Mouse (Mus musculus): Measurements from ENCODE around the gene Hipk2.

The Hipk2 gene

DNA sequence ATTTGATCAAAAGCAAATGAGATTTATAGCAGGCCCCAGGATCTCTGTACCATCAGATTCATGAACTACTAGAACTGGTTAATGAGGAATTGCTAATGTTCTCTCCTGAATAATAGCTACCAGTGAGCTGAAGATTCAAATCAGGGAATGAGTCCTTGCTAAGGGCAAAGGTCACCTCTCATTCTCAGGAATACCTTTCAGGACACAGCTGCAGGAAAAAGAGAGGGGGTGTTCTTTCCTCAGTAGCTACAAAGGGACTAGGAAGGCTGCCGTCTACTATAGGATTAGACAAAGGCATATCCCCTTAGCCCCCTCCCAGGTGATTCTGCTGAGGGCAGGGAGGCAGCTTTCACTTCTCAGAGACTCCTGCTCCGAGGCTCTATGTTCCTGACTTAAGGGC lies 5.9 kb downstream of the Hipk2 start:
- ATAC-seq (ENCODE audit: insufficient number of reproducible peaks, low FRiP score, low TSS enrichment): no peak

DNA sequence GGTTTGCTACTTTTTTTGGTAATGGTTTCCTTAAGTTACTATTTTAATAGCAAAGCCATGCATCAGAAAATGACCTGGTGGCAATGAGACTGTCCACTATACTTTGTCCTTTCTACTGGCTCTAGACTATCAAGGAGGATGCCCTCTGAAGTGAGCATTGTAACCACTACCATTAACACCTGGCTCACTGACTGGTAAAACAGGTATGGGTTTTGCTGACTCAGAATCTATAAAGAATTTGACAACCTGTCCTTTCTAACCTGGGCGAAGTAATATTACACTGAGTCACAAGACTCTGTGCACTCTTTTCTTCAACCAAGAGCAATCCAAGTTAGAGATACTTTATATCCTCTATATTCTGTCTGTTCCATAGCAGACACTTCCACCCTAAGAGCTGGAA lies 7.0 kb downstream of the Hipk2 start:
- ATAC-seq (ENCODE audit: insufficient number of reproducible peaks, low FRiP score, low TSS enrichment): no peak

DNA sequence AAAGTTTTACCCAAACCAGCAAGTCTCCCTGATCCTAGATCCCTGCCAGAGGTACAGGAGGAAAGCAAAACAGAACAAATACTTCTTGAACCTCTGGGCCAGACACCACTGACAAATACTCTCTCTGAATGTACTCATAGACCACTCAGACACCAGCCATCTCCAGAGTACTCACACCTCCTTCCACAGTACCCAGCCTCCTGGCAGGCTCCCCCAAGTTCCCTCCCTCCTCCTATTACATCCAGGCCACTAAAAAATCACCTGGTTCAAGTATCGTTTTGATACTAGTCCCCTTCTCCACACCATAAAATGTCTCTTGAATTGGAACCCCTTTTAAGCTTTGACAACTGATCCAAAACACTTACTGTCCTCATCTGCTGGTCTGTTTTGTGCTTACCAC lies 8.7 kb downstream of the Hipk2 start:
- ATAC-seq (ENCODE audit: insufficient number of reproducible peaks, low FRiP score, low TSS enrichment): no peak

DNA sequence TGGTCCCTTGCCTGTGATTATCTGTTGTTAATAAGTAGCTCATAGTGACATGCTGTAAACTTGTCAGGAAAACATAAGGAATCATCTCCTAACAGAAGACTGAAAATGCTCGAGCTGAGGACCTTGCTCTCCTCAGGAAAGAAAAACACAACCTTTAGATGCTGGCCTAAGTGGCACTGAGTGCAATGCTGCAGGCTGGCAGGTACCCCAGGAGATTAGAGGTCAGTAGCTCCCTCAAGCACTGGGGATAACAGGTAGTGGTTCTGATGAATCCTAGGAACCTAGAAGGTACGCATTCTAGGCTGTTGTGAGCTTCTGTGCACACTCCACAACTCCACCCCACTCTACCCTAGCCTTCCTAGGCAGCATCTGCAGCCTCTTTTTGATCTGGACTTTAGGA lies 9.2 kb downstream of the Hipk2 start:
- no peak for ATAC-seq (ENCODE audit: insufficient number of reproducible peaks, low FRiP score, low TSS enrichment)

DNA sequence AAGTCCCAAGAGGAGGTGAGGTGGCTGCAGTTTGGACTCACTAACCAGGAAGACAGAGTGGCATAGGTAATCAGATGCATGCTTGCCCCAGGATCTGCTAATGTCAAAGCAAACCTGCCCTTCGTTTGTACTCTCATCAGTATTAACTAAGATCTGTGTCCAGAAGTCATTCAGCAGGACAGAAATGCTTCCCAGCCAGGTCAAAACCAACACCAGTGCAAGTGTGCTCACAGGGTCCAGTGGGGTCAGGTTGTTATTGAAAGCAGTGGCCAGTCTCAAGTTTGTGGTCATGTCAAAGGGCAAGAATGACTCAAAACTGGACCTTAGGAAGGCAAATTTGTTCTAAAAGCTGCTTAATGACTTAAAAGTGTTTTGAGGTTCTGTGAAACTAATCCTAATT lies 9.6 kb downstream of the Hipk2 start:
- no peak for ATAC-seq (ENCODE audit: insufficient number of reproducible peaks, low FRiP score, low TSS enrichment)

DNA sequence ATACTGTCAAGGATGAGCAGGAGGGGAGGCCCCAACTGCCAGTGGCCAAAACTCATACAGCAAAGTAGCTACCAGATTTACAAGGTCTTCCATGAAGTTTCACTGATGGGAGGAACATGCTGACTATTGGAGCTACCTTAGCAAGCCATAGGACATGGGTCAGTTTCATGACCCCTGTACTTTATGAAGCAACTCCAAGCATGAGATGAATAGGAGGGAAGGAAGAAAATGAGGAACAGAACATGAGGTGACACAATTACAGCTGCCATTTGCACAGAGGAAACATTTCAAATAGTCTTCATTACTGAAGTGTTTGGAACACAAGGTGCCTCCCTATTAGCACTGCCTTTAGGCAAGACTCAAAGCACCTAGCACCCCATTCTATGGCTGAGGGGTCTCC lies 10.2 kb downstream of the Hipk2 start:
- no peak for ATAC-seq (ENCODE audit: insufficient number of reproducible peaks, low FRiP score, low TSS enrichment)

DNA sequence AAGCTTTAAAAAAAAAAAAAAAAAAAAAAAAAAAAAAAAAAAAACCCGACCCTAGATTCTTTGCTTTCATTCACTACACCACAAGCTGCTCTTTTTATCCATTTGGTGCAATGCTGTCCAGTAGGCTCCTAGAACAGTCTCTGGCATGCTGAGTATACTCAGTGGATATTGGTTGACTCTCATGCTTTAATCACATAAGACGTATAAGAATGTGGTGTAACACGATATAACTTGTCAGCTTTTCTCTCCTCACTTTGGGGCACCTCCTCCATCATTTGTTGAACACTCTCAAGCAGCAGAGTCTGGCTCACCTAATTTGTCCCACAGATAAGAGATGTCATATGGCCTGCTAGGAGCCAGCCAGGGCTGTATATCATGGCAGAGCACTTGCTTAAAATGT lies 12.4 kb downstream of the Hipk2 start:
- no peak for ATAC-seq (ENCODE audit: insufficient number of reproducible peaks, low FRiP score, low TSS enrichment)

DNA sequence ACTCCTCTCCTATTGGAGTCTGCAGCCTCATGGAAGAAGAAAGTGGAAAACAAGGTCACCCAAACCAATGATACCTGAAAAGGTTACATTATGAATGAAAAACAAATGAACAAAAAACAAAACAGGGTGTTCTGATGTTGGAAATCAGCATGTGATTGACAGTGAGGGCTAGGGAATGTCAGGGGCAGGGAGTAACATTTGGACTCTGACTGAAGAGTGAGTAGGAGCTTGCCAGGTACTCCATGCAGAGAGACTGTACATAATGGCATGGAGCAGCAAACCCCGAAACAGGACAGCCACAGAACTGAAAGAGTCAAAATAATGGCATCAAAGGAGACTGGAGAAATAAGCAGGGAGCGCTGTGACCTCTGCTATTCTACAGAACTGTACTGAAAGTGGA lies 15.7 kb downstream of the Hipk2 start:
- ATAC-seq (ENCODE audit: insufficient number of reproducible peaks, low FRiP score, low TSS enrichment): no peak

DNA sequence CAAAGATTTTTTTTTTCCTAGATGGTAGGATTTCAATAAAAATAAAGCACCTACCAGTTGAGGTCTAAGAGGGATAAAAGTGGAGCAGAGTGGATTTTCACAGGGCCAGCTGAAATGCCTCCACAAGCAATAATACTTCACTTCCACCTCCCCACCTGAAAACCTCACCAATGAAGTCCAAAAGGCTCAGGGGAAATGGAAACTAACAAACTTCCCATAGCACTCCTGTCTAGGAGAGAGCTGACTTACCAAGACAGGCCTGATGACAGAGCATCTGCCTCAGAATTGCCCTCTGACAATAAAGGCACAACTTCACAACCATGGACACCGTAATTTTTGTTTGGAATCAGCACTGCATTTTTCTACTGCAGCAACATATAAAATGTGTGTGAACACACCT lies 16.1 kb downstream of the Hipk2 start:
- no peak for ATAC-seq (ENCODE audit: insufficient number of reproducible peaks, low FRiP score, low TSS enrichment)

DNA sequence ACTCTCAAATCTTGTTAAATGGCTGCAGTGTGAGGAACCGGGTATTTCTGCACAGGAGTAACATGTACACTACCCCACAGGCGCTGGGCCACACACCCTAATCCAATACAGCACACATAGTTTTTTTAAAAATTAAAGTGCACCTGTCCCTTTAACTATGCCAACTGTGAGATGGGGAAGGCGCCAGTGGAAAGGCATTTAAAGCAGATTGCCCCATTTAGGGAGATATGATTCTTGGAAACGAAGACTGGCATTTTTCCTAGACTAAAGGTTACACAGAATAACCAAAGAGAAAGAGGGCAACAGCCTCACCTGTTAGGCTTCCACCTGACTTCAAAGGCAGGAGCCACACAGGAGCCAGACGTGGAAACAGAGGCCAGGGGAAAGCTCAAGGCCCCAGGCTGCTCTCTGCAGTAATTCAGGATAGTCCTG lies 22.4 kb downstream of the Hipk2 start:
- ATAC-seq (ENCODE audit: insufficient number of reproducible peaks, low FRiP score, low TSS enrichment): peak; percentile 71

DNA sequence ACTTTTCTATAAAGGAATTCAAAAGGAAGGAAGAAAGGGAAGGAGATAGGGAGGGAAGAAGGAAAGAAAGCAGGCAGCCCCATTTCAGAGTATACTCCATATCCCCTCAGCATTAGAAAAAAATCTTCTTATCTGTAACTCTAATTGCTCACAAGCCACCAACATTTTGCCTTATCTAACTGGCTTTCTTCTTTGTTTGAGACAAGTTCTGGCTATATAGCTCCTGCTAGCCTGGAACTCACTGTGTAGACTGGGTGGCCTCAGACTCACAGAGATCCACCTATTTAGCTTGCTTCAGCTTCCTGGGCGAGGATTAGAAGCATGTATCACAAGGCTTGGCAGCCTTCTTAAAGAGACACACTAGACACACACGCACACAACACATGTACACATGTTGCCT lies 24.2 kb downstream of the Hipk2 start:
- ATAC-seq (ENCODE audit: insufficient number of reproducible peaks, low FRiP score, low TSS enrichment): no peak

DNA sequence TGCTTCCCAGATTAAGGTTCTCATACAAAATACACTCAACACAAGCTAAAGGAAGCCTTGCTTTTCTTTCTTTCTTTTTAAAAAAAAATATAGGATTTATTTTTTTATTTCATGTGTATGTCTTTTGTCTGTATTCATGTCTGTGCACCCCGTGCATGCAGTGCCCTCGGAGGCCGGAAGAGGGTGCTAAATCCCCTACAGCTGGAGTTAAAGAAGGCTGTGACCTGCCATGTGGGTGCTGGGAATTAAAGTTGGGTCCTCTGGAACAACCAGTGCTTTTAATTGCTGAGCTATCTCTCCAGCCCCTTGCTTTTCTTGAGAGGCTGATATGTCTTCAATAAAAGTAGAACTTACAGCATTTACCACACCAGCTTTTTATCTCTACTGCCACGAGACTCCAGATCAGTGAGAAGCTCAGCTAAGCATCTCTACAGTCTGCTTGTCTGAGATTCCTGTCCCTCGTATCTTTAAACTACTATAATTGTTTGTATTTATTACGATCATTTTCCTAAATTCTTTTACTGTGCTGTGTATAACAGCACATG lies 25.2 kb downstream of the Hipk2 start:
- ATAC-seq (ENCODE audit: insufficient number of reproducible peaks, low FRiP score, low TSS enrichment): no peak

DNA sequence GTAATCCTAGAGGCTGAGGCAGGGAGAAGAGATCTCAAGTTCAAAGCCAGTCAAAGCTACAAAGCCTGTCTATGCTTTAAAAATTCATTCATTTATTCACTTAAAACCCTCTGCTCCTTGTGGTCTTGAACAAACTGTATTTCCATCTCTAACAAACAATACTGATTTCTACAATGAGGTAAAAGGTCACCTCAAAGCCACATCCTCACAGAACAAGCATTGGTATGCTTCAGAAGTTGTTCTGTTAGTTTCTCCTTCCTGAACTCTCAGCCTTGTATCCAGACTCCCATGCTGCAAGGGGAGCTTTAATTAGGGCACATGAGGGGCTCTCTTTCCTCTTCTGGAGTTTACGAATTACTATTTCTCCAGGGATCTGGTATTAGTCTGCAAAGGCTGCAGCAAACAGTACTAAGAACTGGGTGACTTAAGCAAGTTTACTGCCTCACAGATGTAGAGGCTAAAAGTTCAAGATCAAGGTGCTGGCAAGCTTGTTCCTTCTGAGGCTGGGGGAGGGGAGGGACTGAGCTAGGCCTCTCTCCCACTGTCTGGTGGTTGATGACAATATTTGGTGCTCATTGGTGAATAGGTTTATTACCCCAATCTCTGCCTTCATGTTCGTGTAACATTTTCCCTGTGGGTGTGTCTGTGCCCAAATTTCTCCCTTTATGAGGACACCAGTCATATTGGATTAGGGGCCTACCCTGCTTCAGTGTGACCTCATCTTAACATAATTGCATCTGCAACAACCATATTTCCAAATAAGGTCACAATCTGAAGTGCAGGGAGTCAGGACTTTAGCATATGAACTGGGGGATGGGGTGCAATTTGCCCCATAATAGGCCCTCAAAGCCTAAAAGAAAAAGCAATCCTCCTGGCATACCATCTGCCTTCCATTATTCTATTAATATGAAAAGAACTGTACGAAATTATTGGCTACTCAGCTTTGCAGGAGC lies 27.7 kb downstream of the Hipk2 start:
- no peak for ATAC-seq (ENCODE audit: insufficient number of reproducible peaks, low FRiP score, low TSS enrichment)

DNA sequence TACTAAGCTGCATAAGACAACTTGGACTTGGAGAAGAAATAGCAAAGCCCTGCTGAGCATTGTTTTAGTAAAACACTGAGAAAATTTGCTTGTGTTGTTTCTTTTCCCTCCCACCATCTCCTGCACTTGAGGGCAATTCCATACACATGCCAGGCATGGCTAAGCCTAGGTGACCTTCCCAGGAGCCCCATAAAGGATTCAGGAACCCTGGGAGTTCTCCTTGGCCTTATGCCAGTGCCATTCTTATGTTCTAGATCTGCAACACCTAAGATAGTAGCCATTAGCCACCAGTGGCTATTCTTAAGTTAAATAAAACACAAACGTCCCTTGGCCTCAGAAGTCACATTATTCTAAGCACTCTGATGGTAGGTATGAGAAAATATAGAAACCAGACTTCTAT lies 28.5 kb downstream of the Hipk2 start:
- ATAC-seq (ENCODE audit: insufficient number of reproducible peaks, low FRiP score, low TSS enrichment): no peak

DNA sequence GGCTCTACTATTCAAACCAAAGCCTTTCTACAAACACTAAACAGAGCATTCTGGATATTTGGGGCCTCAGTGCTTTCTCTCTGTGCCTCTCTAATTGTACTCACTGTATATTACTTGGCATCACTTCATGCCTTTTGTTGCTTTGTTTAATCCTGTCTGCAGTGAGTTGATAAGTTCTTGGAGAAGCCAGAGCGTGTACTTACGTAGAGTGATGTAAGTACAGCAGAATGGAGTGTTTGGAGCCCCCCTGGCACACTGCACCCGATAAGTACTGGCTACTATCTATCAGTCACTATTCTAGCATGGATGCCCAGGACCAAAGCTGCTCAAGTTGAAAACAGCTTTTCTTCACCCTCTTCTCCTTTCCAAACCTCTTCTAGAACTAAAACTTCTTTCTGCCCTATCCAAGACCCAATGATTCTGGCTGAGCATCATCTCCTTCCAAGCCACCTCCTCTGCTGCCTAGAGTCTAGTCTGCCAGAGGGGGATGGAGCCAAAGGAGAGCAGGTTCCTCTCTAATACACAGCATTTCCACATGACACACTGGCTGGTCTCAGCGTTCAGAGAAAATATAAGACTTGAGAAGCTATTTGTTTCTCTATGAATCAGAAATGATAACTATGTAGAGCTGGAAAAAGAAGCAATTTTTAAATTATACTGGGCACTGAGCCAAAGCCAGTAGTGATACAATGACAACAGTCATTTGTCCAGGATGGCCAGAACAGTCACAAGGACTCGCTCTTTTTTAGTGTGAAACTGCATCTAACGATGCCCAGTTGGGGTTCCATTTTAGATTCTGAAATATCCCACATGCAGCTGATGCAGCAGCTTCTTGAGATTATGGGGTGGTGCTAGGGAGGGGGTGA lies 29.4 kb downstream of the Hipk2 start:
- no peak for ATAC-seq (ENCODE audit: insufficient number of reproducible peaks, low FRiP score, low TSS enrichment)

DNA sequence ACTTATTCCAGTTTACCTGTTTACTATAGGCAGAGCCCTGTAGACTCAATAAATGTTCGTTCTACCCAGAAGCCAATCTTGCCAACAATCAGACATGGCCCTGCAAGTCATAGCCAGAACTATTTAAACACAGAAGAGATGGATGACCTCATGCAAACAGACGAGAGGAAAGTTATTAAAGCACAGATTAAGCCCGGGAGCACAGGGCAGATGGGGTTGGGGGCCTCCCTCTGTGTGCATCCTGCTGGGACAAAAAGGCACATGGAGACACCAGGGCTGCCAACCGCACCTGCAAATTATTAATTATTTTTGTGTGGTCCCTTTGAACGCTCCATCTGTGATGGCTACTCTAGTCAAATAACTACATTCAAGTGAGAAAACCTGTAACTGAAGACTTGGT lies 30.1 kb downstream of the Hipk2 start:
- no peak for ATAC-seq (ENCODE audit: insufficient number of reproducible peaks, low FRiP score, low TSS enrichment)

DNA sequence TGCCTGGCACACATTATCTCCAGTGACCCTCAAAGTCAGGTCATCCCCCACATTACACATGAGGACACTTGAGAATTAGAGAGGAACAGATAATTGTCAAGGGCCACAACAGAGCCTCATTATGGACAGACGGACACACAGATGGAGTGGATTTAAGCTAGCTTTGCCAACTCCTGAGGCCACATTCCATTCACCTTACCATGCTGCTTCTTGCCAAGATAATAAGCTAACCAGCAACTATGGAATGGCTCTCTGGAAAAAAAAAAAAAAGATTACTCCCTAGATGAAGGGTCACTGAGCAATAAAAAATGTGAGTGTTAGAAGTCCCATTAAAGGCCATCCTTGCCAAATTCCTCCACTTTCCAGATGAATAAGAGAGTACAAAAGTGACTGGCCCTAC lies 30.8 kb downstream of the Hipk2 start:
- no peak for ATAC-seq (ENCODE audit: insufficient number of reproducible peaks, low FRiP score, low TSS enrichment)

DNA sequence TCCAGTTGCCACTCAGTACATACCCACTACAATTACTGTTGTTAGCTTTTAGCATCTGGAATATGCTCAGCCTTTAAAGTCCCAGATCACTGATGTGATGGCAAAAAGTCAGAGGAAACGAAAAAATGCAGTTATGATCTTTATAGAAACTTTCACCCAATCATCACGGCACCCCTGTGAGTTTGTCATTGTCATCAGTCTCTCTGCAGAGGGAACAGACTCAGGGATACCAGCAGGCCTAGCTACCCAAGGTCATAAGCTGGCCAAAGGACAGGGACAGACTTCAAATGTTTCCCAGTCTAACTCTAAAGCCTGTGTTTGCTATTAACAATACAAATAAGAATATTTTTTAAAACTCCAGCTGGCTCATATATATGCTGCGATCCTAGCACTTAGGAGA lies 34.4 kb downstream of the Hipk2 start:
- ATAC-seq (ENCODE audit: insufficient number of reproducible peaks, low FRiP score, low TSS enrichment): no peak

DNA sequence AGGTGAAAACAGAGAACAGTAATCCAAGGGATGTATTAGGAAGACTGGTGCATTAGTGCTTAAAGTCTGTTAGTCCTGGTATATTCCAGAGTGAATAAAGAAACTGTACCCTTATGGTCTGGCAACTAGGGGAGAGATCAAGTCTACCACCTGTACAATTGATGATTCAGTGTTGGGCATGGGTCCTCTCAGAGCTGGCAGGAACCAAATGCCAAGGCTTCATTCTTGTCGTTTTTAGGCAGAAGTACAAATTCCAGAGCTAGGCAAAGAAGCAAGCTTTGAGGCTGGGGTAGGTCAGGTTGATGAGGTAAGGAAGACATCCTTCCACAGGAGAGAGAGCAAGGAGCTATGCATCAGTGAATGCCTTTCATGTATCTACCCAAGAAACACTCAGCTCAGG lies 35.2 kb downstream of the Hipk2 start:
- no peak for ATAC-seq (ENCODE audit: insufficient number of reproducible peaks, low FRiP score, low TSS enrichment)

DNA sequence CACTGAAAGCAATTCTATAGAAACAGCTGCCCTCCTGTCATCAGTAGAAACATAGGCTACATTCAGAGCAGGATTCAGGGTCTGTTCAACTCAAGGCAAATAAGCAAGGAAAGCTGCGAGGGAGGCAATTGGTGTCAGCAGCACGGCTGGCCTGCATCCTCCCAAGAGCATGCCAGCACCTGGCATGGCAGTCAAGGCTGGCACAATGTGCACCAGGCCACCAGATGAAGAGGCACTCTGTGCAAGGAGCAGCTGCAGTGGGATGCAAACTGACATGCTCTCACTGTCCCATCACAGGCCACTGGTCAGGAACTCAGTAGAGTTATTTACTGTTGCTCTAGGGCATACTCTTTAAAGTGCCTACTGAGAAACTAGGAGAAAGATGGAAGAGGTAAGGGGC lies 35.6 kb downstream of the Hipk2 start:
- ATAC-seq (ENCODE audit: insufficient number of reproducible peaks, low FRiP score, low TSS enrichment): peak; percentile 57; the same call in 1 of the 2 replicates

DNA sequence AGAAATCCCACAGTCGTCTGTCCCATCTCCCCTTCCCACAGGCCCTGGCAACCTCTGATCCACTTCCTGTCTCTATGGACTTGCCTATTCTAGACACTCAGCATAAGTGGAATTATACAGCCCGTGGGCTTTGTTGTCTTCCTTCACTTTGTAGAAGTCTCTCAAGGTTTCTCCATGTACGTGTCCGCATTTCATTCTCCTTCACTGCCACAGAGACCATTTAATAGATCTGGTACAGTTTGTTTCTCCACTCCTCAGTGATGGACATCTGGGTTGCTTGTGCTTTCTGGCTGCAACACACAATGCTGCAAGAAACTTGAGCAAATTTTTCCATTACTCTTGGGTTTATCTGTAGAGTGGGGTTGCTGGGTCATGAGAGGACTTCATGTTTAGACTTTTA lies 36.1 kb downstream of the Hipk2 start:
- ATAC-seq (ENCODE audit: insufficient number of reproducible peaks, low FRiP score, low TSS enrichment): no peak
